Mouse (Mus musculus): ENCODE results near the gene Chst3. TPM values are rescaled to one million over a fixed set of nuclear protein-coding genes. Genes with fewer than 3 reads are reported as not detected.

The Chst3 gene
- polyA plus RNA-seq, 1 experiment from 2014 or later, result 1.8 TPM

GRCm38 (mm10) chr10:60207166-60207705 is 11.8 kb downstream of the Chst3 start:
- WGBS, result 88% methylated on average over 8 of the region's 8 CpGs
- H3K36me3 ChIP-seq (replicated peaks), result no peaks in the 10 kb centered on the region
- no peak overlapping the region; the same call in 1 of the 2 replicates for H3K27ac ChIP-seq (replicated peaks)
- no peak for DNase-seq (ENCODE audit: low spot score)
- H3K4me3 ChIP-seq, result no peak overlapping the region
- H3K27me3 ChIP-seq (replicated peaks; ENCODE audit: low read depth, poor library complexity, severe bottlenecking), result no peaks in the 10 kb centered on the region
- peaks cover 43% of the 10 kb centered on the region for H3K4me1 ChIP-seq
- H3K9me3 ChIP-seq, result no peaks in the 10 kb centered on the region

GRCm38 (mm10) chr10:60205601-60206241 is 13.3 kb downstream of the Chst3 start:
- no peak for DNase-seq (ENCODE audit: low spot score)
- Histone ChIP-seq H3K36me3 (replicated peaks) (no peaks in the 10 kb centered on the region), H3K4me1 (peaks cover 43% of the 10 kb centered on the region), H3K27me3 (replicated peaks; ENCODE audit: low read depth, poor library complexity, severe bottlenecking) (no peaks in the 10 kb centered on the region), H3K4me3 (no peak overlapping the region), H3K27ac (replicated peaks) (no peak overlapping the region), H3K9me3 (no peaks in the 10 kb centered on the region)
- WGBS, result 85% methylated on average over 9 of the region's 9 CpGs

GRCm38 (mm10) chr10:60202785-60203184 is 16.3 kb downstream of the Chst3 start:
- no peaks in the 10 kb centered on the region for H3K36me3 ChIP-seq (replicated peaks)
- H3K4me1 ChIP-seq, result peaks cover 25% of the 10 kb centered on the region
- peak overlapping the region; percentile 13; the same call in 1 of the 2 replicates for H3K4me3 ChIP-seq
- H3K27ac ChIP-seq (replicated peaks), result peak overlapping the region; percentile 77
- peak; percentile 52 for DNase-seq (ENCODE audit: low spot score)
- WGBS, result 9% methylated on average over 5 of the region's 5 CpGs
- no peaks in the 10 kb centered on the region for H3K27me3 ChIP-seq (replicated peaks; ENCODE audit: low read depth, poor library complexity, severe bottlenecking)
- no peaks in the 10 kb centered on the region for H3K9me3 ChIP-seq

- DNase-seq (ENCODE audit: low spot score), result no peak
Measured at GRCm38 (mm10) chr10:60200996-60201395, 18.1 kb downstream of the Chst3 start.

GRCm38 (mm10) chr10:60199378-60199777 is 19.7 kb downstream of the Chst3 start:
- no peak for DNase-seq (ENCODE audit: low spot score)
- no peaks in the 10 kb centered on the region for H3K9me3 ChIP-seq
- WGBS, result 92% methylated on average over 6 of the region's 6 CpGs
- H3K4me3 ChIP-seq, result no peak overlapping the region
- H3K27ac ChIP-seq (replicated peaks), result no peak overlapping the region
- peaks cover 26% of the 10 kb centered on the region for H3K4me1 ChIP-seq
- H3K27me3 ChIP-seq (replicated peaks; ENCODE audit: low read depth, poor library complexity, severe bottlenecking), result 0 out of 2 replicates have a peak, but pooled peaks cover 3% of the 10 kb centered on the region
- H3K36me3 ChIP-seq (replicated peaks), result no peaks in the 10 kb centered on the region

More at GRCm38 (mm10) chr10:60200996-60201395, 18.1 kb downstream of the Chst3 start:
- Histone ChIP-seq H3K36me3 (replicated peaks) (no peaks in the 10 kb centered on the region), H3K4me3 (no peak overlapping the region), H3K9me3 (no peaks in the 10 kb centered on the region), H3K27me3 (replicated peaks; ENCODE audit: low read depth, poor library complexity, severe bottlenecking) (no peaks in the 10 kb centered on the region), H3K27ac (replicated peaks) (no peak overlapping the region), H3K4me1 (peaks cover 15% of the 10 kb centered on the region)
- WGBS, result 69% methylated on average over 6 of the region's 6 CpGs

- Histone ChIP-seq H3K27ac (replicated peaks) (no peak overlapping the region), H3K9me3 (no peaks in the 10 kb centered on the region), H3K27me3 (replicated peaks; ENCODE audit: low read depth, poor library complexity, severe bottlenecking) (peaks cover 18% of the 10 kb centered on the region), H3K36me3 (replicated peaks) (no peaks in the 10 kb centered on the region), H3K4me3 (no peak overlapping the region), H3K4me1 (peaks cover 27% of the 10 kb centered on the region)
- 91% methylated on average over 10 of the region's 10 CpGs for WGBS
- DNase-seq (ENCODE audit: low spot score), result no peak
Measured at GRCm38 (mm10) chr10:60197406-60197821, 21.6 kb downstream of the Chst3 start.

GRCm38 (mm10) chr10:60196971-60197370 is 22.1 kb downstream of the Chst3 start:
- DNase-seq (ENCODE audit: low spot score), result no peak
- 65% methylated on average over 5 of the region's 5 CpGs for WGBS

GRCm38 (mm10) chr10:60195087-60195486 is 24.0 kb downstream of the Chst3 start:
- H3K36me3 ChIP-seq (replicated peaks), result no peaks in the 10 kb centered on the region
- H3K4me1 ChIP-seq, result peaks cover 38% of the 10 kb centered on the region
- WGBS, result 33% methylated on average over 4 of the region's 4 CpGs
- no peak for DNase-seq (ENCODE audit: low spot score)
- no peaks in the 10 kb centered on the region for H3K9me3 ChIP-seq
- peak overlapping the region; percentile 26; the same call in 1 of the 2 replicates for H3K27ac ChIP-seq (replicated peaks)
- no peak overlapping the region for H3K4me3 ChIP-seq
- peaks cover 34% of the 10 kb centered on the region for H3K27me3 ChIP-seq (replicated peaks; ENCODE audit: low read depth, poor library complexity, severe bottlenecking)

More at GRCm38 (mm10) chr10:60196971-60197370, 22.1 kb downstream of the Chst3 start:
- H3K4me1 ChIP-seq, result peaks cover 29% of the 10 kb centered on the region
- no peaks in the 10 kb centered on the region for H3K9me3 ChIP-seq
- no peak overlapping the region for H3K27ac ChIP-seq (replicated peaks)
- peaks cover 23% of the 10 kb centered on the region for H3K27me3 ChIP-seq (replicated peaks; ENCODE audit: low read depth, poor library complexity, severe bottlenecking)
- H3K36me3 ChIP-seq (replicated peaks), result no peaks in the 10 kb centered on the region
- H3K4me3 ChIP-seq, result no peak overlapping the region

GRCm38 (mm10) chr10:60193532-60194423 is 25.3 kb downstream of the Chst3 start:
- H3K4me3 ChIP-seq, result peak overlapping the region; percentile 45
- H3K9me3 ChIP-seq, result no peaks in the 10 kb centered on the region
- no peaks in the 10 kb centered on the region for H3K36me3 ChIP-seq (replicated peaks)
- peak overlapping the region; percentile 76 for H3K27ac ChIP-seq (replicated peaks)
- peaks cover 38% of the 10 kb centered on the region for H3K4me1 ChIP-seq
- 9% methylated on average over 19 of the region's 19 CpGs for WGBS
- H3K27me3 ChIP-seq (replicated peaks; ENCODE audit: low read depth, poor library complexity, severe bottlenecking), result peaks cover 34% of the 10 kb centered on the region
- peak; percentile 77 for DNase-seq (ENCODE audit: low spot score)

- Histone ChIP-seq H3K36me3 (replicated peaks) (peaks cover 3% of the 10 kb centered on the region; the same call in 1 of the 2 replicates), H3K27me3 (replicated peaks; ENCODE audit: low read depth, poor library complexity, severe bottlenecking) (peaks cover 36% of the 10 kb centered on the region), H3K4me3 (peak overlapping the region; percentile 51), H3K27ac (replicated peaks) (peak overlapping the region; percentile 58; the same call in 1 of the 2 replicates), H3K9me3 (no peaks in the 10 kb centered on the region), H3K4me1 (peaks cover 38% of the 10 kb centered on the region)
- under 1% methylated on average over 17 of the region's 17 CpGs for WGBS
- DNase-seq (ENCODE audit: low spot score), result peak; percentile 83
Measured at GRCm38 (mm10) chr10:60191796-60192195, 27.3 kb downstream of the Chst3 start.

GRCm38 (mm10) chr10:60189534-60190186 is 29.4 kb downstream of the Chst3 start:
- 84% methylated on average over 6 of the region's 6 CpGs for WGBS
- no peak overlapping the region for H3K4me3 ChIP-seq
- peaks cover 24% of the 10 kb centered on the region for H3K36me3 ChIP-seq (replicated peaks)
- peaks cover 30% of the 10 kb centered on the region for H3K4me1 ChIP-seq
- no peak for DNase-seq (ENCODE audit: low spot score)
- H3K27me3 ChIP-seq (replicated peaks; ENCODE audit: low read depth, poor library complexity, severe bottlenecking), result peaks cover 46% of the 10 kb centered on the region
- no peaks in the 10 kb centered on the region for H3K9me3 ChIP-seq
- no peak overlapping the region for H3K27ac ChIP-seq (replicated peaks)
